Mouse (Mus musculus) hindbrain, embryonic 10.5 days (tissue): Measurements from ENCODE around the gene Zfp524. TPM values are rescaled to one million over a fixed set of nuclear protein-coding genes. Genes with fewer than 3 reads are reported as not detected.
"Not testable (repeated sequence)": the region's sequence is repeated elsewhere in the genome, so short reads cannot be mapped to it uniquely, and the experiment has no call there.

Source experiments
- DNase-seq: peaks from one replicate; pipeline ENCODE4 v3.0.0-alpha.2; 2017; ENCODE audit warnings: low spot score
- H3K27ac ChIP-seq: fragments of 300-500 bp; sonication (generic); 2 replicates; pipeline ENCODE4 v1.5.1; 2016; ENCODE audit warnings: mild to moderate bottlenecking, moderate library complexity
- H3K27me3 ChIP-seq: fragments of 300-500 bp; sonication (generic); 2 replicates; pipeline ENCODE4 v1.6.1; 2016; ENCODE audit warnings: mild to moderate bottlenecking; ENCODE audit not compliant: poor library complexity, insufficient read depth, severe bottlenecking
- H3K36me3 ChIP-seq: fragments of 300-500 bp; sonication (generic); 2 replicates; pipeline ENCODE4 v1.6.1; 2016; ENCODE audit warnings: mild to moderate bottlenecking, moderate library complexity
- H3K4me1 ChIP-seq: fragments of 300-500 bp; sonication (generic); replicated peaks from 2 replicates; pipeline ENCODE4 v1.6.1; 2016; ENCODE audit warnings: mild to moderate bottlenecking
- H3K4me3 ChIP-seq: fragments of 300-500 bp; sonication (generic); 2 replicates; pipeline ENCODE4 v1.5.1; 2016; ENCODE audit warnings: mild to moderate bottlenecking, moderate library complexity
- H3K9me3 ChIP-seq: fragments of 300-500 bp; sonication (generic); 2 replicates; pipeline ENCODE4 v1.6.1; 2016; ENCODE audit warnings: mild to moderate bottlenecking, moderate library complexity
- WGBS: fragments of 180-500 bp; shearing (Covaris S2); methylation state at CpG from one replicate; pipeline ENCODE4 v1.1.7; 2016; 5-methylcytosine and 5-hydroxymethylcytosine counted together
- polyA plus RNA-seq: library from polyadenylated mRNA; unstranded; fragments of >200 nt; fragmentation: Nextera tagmentation; extraction: Ambion mirVana; gene quantifications from 2 replicates; pipeline ENCODE4 v1.2.1, GENCODE M21; 2016

Gene Zfp524
- polyA plus RNA-seq, 1 experiment from 2014 or later, result 9.9 TPM

DNA sequence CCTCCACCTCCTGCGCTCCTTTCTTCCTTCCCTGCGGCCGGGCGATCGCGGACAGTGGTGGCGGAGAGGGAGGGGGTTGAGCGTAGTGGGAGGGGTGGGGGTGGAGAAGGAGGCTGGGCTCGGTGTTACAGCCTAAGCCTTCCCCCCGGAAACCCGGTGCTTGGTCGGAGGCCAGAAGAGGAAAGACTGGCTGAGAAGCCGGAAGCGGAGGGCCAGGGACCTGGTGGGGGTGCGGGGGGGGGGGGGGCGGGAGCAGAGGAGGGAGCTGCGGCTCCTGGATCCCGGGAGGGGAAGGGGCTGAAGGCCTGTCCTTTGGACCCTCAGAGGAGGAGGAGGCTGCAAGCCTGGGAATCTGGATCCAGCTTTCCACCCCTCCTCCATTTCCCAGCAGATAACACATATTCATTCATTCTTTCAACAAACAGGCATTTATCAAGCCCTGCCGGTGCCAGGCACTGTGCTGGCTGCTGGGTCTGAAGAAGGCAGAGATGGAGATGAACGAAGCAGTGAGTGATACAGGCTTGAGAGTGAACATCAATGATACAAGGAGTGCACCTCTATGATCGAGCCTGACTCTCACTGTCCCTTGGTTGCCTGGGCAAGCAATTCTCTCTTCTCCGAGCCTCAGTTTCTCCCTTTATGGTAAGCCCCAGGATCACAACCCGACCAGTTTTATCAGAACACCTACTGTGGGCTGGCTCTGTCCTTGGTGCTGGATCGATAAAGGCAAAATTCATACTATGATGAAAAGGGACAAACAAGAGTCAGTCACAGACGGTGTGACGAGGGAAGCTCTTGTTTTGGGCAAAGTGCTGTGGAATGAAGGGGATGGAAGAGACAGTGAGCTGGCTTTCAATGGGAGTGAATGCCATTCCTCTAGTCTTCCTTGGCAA is 18.0 kb upstream of the Zfp524 start, which contains the start of gene Zfp579:
Zfp579 (minus strand) TSS at position 156 of the 893 bp plus-strand sequence.
- Histone ChIP-seq H3K4me1 (peaks cover 35% of the 10 kb centered on the region), H3K4me3 (peak within 1 kb of the TSS; percentile 89), H3K9me3 (peaks cover 22% of the 10 kb centered on the region; the same call in 1 of the 2 replicates), H3K36me3 (peaks cover 34% of the 10 kb centered on the region), H3K27ac (peak within 1 kb of the TSS; percentile 92), H3K27me3 (peaks cover 32% of the 10 kb centered on the region)
- peak; percentile 95 for DNase-seq
- 4% methylated on average over 22 of the region's 26 CpGs for WGBS

DNA sequence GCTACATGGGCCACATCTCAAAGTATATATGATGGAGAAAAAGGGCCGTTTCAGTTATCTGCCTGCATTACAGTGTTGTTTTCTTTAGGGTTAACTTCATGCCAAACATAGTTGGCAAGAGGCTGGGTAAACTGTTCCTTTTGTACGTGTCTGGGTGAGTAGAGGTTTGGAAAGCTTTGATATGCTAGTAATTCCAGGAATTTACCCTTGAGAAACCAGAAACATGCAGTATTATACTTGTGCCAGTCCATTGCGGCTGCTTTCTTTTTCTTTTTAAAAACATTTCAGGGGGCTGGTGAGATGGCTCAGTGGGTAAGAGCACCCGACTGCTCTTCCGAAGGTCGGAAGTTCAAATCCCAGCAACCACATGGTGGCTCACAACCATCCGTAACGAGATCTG is 17.3 kb upstream of the Zfp524 start:
- peak overlapping the region; percentile 89 for H3K4me3 ChIP-seq
- H3K27me3 ChIP-seq, result peaks cover 32% of the 10 kb centered on the region
- peaks cover 27% of the 10 kb centered on the region for H3K36me3 ChIP-seq
- DNase-seq, result no peak
- H3K27ac ChIP-seq, result 0 out of 2 replicates have a peak overlapping the region, but pooled peaks have one; percentile 92
- 70% methylated on average over 8 of the region's 8 CpGs for WGBS
- peaks cover 20% of the 10 kb centered on the region; the same call in 1 of the 2 replicates for H3K9me3 ChIP-seq
- peaks cover 35% of the 10 kb centered on the region for H3K4me1 ChIP-seq

DNA sequence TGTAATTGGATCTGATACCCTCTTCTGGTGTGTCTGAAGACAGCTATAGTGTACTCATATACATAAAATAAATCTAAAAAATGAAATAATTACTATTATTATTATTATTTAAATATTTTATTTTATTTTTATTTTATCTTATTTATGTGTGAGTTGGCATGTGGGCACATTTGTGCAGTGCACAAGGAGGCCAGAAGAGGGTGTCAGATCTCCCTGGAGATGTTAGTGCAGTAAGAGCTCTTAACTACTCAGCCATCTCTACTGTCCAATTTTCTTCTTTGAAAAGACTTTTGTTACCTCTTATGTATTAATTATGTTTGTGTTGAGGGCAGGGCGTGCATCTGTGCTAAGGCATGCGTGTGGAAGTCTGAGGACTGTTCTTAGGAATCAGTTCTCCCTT is 14.3 kb upstream of the Zfp524 start:
- H3K36me3 ChIP-seq, result no peaks in the 10 kb centered on the region
- DNase-seq, result no peak
- H3K4me1 ChIP-seq, result peaks cover 18% of the 10 kb centered on the region
- H3K4me3 ChIP-seq, result no peak overlapping the region
- no peak overlapping the region for H3K27ac ChIP-seq
- H3K27me3 ChIP-seq, result peaks cover 5% of the 10 kb centered on the region
- WGBS, result 79% methylated on average over 2 of the region's 2 CpGs
- H3K9me3 ChIP-seq, result peaks cover 13% of the 10 kb centered on the region; the same call in 1 of the 2 replicates

DNA sequence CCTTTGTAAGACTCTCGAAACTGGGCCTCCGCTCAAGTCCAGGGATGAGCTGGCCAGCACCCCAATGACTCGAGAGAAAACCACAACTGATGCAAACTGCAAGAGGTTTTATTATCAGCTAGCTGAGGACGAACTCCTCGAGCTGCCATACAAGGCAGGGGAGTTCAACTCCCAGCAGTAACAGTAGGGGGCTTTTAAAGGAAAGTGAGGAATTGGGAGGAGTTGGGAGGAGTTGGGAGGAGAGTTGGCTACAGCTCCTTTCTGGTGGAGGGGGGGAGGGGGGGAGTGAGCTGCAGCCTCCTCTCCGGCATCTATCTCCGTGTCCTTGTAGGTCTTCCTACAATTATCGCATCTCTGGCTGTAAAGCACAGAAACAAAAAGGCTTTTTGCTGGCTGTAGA is 11.3 kb upstream of the Zfp524 start:
- not testable (repeated sequence) for H3K27me3 ChIP-seq, H3K27ac ChIP-seq, DNase-seq, H3K4me1 ChIP-seq, H3K4me3 ChIP-seq
- peaks cover 11% of the 10 kb centered on the region; the same call in 1 of the 2 replicates for H3K9me3 ChIP-seq
- WGBS, result 71% methylated on average over 8 of the region's 8 CpGs
- peaks cover 21% of the 10 kb centered on the region for H3K36me3 ChIP-seq

DNA sequence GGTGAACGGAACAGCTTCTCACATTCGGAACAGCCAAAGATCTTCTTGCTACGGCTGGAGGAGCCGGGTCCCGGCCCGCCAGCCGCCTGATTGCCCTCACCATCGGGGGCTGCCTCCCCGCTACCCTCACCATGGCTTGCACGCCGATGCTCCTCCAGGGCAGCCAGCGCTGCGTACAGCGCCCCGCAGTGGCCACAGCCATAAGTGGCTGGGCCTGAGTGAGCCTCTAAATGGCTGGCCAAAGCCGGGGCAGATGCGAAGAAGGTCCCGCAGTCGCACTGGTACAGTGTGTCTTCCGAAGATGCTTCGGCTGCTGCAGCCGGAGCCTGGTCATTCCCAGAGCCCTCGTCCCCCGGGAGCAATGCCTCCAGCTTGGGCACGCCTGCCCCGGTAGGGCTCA is 6.0 kb upstream of the Zfp524 start:
- Histone ChIP-seq H3K4me1 (peaks cover 3% of the 10 kb centered on the region), H3K9me3 (peaks cover 17% of the 10 kb centered on the region; the same call in 1 of the 2 replicates), H3K4me3 (0 out of 2 replicates have a peak overlapping the region, but pooled peaks have one; percentile 4), H3K36me3 (peaks cover 74% of the 10 kb centered on the region), H3K27me3 (no peaks in the 10 kb centered on the region), H3K27ac (no peak overlapping the region)
- DNase-seq, result no peak
- 96% methylated on average over 26 of the region's 26 CpGs for WGBS

DNA sequence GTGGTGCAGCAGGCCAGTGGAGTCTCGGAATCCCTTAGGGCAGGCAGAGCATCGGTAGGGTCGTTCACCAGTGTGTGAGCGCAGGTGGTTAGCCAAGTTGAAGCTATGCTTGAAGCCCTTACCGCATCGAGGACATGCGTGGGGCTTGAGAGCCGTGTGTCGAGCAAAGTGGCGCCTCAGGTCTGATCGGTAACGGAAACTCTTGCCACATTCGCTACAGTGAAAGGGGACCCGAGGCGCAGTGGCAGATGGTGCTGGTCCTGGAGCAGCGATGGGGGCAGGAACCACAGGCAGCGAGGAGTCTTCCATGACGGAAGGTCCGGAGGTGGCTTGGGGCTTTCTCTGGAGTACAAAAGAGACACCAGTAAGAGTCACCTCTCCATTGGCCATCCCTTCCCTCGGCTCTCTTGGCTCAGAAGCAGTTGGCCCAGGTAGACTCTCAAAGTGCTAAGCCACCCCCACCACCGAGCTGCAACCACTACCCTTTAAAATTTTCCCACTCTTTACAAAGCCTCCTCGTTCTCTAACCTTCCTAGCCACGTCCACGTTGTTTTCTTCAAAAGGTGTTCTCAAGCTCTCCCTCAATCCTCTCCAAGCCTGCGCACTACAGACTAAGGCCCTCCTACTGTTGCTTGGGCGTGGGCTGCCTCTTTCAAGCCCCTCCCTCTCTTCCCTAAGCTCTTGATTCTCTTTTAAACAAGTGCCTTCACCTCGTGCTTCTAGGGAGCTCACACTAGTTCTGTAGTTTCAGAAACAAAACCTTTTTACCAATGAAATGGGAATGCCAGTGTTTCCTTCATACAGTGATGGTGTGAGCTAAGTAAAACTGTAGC is 1.3 kb upstream of the Zfp524 start:
- no peak for DNase-seq
- H3K9me3 ChIP-seq, result peaks cover 14% of the 10 kb centered on the region; the same call in 1 of the 2 replicates
- peak overlapping the region; percentile 65 for H3K4me3 ChIP-seq
- peaks cover 63% of the 10 kb centered on the region for H3K36me3 ChIP-seq
- no peak overlapping the region for H3K27ac ChIP-seq
- WGBS, result 92% methylated on average over 27 of the region's 27 CpGs
- no peaks in the 10 kb centered on the region for H3K27me3 ChIP-seq
- peaks cover 17% of the 10 kb centered on the region for H3K4me1 ChIP-seq

DNA sequence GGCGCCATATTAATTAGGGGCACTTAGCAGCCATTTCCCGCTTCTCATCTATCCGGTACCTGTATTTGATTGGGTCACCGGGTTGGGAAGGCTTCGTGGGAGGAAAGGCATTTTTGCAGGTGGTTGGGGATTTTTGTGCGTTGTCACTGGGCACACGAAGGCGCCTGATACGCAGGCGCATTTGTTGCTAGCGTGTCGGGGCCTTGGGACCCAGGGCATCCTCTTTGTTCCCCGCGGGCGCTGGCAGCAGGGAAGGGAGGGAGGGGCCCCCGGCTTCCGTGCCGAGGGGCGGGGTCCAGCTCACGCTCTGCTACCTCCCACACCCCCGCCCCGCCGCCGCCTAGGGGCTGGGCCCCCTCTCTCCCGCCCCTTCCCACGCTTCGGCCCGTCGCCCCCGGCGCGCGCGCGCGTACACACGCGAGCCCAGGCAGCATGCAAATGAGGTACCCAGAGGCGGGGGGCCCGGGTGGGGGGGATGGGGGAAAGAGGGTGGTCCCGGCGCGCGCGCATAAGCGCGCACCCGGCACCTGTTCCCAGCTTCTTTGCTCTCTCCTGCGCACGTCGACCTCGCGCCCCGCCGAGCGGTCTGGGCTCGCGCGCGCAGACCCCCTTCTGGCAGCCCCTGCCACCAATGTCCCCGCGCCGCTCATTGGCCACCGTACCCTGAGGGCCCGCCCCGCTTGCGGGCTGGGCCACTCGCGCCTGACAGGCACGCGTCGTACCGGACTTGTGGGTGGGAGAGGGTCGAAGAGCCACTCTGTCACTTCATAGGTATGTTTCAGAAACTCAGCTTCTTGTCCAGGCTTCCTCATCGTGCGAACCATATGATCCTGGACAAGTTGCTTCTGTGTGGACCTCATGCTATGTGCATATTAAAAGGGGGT is 1.1 kb downstream of the Zfp524 start, which contains the start of gene Gm44973:
Gm44973 (plus strand) TSS at position 379 of the 884 bp plus-strand sequence.
- Histone ChIP-seq H3K4me1 (peaks cover 23% of the 10 kb centered on the region), H3K4me3 (peak within 1 kb of the TSS; percentile 65), H3K27ac (peak within 1 kb of the TSS; percentile 97), H3K36me3 (peaks cover 42% of the 10 kb centered on the region), H3K27me3 (no peaks in the 10 kb centered on the region), H3K9me3 (peaks cover 4% of the 10 kb centered on the region; the same call in 1 of the 2 replicates)
- WGBS, result under 1% methylated on average over 76 of the region's 76 CpGs
- DNase-seq, result peak; percentile 97

DNA sequence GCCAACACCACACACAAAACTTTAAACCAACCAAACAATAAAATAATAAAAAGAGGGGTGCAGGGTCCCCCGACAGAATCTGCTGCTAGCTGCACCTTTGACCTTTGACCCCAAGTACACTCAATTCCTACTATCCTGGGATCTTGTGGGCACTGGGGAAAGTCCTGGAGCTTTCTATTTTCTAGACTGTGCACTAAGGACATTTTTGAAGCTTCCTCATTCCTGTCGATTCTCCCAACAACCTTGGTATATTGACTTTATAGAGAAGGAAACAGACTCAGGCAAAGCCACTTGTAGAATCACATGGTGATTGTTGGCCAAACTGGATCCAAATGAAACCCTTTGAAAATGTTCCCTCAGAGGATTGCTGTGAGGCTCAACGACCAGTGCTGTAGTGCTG is 1.8 kb downstream of the Zfp524 start:
- Histone ChIP-seq H3K36me3 (peaks cover 35% of the 10 kb centered on the region), H3K9me3 (peaks cover 4% of the 10 kb centered on the region; the same call in 1 of the 2 replicates), H3K27me3 (no peaks in the 10 kb centered on the region), H3K4me3 (peak overlapping the region; percentile 65), H3K27ac (peak overlapping the region; percentile 97), H3K4me1 (peaks cover 26% of the 10 kb centered on the region)
- 62% methylated on average over 3 of the region's 3 CpGs for WGBS
- no peak for DNase-seq

DNA sequence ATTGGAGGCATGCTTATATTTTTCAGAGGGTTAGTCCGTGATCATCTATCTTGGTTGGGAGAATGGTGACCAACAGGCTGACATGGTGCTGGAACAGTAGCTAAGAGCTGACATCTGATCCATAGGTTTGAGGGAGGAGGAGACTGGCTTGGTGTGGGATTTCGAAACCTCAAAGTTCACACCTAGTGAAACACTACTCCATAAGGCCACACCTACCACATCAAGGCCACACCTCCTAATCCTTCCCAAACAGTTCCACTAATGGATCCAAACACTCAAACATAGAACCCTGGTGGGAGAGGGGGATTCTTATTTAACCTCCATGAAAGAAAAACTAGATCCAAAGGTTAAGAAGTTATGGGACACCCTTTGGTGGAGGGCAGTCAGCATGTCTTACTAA is 2.7 kb downstream of the Zfp524 start:
- peaks cover 4% of the 10 kb centered on the region; the same call in 1 of the 2 replicates for H3K9me3 ChIP-seq
- H3K4me3 ChIP-seq, result 0 out of 2 replicates have a peak overlapping the region, but pooled peaks have one; percentile 3
- H3K4me1 ChIP-seq, result peaks cover 34% of the 10 kb centered on the region
- H3K27ac ChIP-seq, result no peak overlapping the region
- H3K36me3 ChIP-seq, result peaks cover 30% of the 10 kb centered on the region
- 94% methylated on average over 2 of the region's 2 CpGs for WGBS
- no peaks in the 10 kb centered on the region for H3K27me3 ChIP-seq
- no peak for DNase-seq

DNA sequence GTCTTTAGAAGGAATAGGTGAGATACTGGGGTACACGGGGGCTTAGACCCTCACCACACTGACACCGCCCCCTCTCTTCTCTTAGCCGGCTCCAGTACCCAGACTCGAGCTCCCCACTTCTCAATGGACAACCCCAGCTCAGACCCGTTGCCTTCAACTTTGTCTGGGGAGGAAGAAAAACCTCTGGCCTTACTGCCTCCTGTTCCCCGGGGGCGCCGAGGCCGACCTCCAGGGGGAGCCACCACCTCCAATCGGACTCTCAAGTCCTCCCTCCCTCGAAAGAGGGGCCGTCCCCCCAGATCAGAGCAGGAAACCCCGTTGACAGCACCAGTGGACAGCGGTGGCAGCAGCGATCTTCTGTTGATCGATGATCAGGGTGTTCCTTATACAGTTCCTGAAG is 3.1 kb downstream of the Zfp524 start:
- peak overlapping the region; percentile 3; the same call in 1 of the 2 replicates for H3K4me3 ChIP-seq
- H3K27me3 ChIP-seq, result no peaks in the 10 kb centered on the region
- peaks cover 4% of the 10 kb centered on the region; the same call in 1 of the 2 replicates for H3K9me3 ChIP-seq
- 90% methylated on average over 16 of the region's 16 CpGs for whole genome bisulfite sequencing
- H3K36me3 ChIP-seq, result peaks cover 30% of the 10 kb centered on the region
- peaks cover 38% of the 10 kb centered on the region for H3K4me1 ChIP-seq
- no peak overlapping the region for H3K27ac ChIP-seq
- DNase-seq, result no peak

DNA sequence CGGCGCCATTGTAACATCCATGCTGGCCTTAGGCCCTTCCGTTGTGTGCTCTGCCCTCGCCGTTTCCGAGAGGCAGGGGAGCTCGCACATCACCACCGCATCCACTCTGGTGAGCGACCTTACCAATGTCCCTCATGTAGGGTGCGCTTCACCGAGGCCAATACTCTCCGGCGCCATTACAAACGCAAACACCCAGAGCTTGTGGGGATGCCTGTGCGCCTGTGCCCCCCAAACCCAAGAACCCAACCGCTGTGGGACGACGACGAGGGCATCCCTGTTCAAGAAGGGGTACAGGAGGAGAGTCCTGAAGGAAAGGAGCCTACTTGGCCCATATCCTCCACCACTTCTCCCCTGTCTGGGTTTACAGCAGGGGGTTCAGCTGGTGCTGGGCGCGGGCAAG is 3.7 kb downstream of the Zfp524 start:
- 96% methylated on average over 21 of the region's 21 CpGs for WGBS
- Histone ChIP-seq H3K36me3 (peaks cover 30% of the 10 kb centered on the region), H3K4me1 (peaks cover 38% of the 10 kb centered on the region)

More for the DNA sequence above, 3.7 kb downstream of the Zfp524 start:
- H3K27ac ChIP-seq, result no peak overlapping the region
- H3K27me3 ChIP-seq, result no peaks in the 10 kb centered on the region
- H3K9me3 ChIP-seq, result peaks cover 4% of the 10 kb centered on the region; the same call in 1 of the 2 replicates
- DNase-seq, result no peak
- H3K4me3 ChIP-seq, result peak overlapping the region; percentile 11; the same call in 1 of the 2 replicates
